Mouse (Mus musculus): ENCODE measurements around the gene Zfp560.

GRCm38 (mm10) chr9:20383659-20384058 lies 1.3 kb downstream of the Zfp560 start:
- no peak for TF ChIP-seq TAL1 (IDR thresholded peaks at IDR 0.05; ENCODE audit: low read length)
- no peak for TF ChIP-seq GATA1 (IDR thresholded peaks at IDR 0.05; ENCODE audit: low read length)
